Mouse (Mus musculus): ENCODE measurements around the gene Ttc17. TPM values are rescaled to one million over a fixed set of nuclear protein-coding genes. Genes with fewer than 3 reads are reported as not detected.

Ttc17 gene
- polyA plus RNA-seq (2017; shearing (Covaris generic)): 62.1 TPM

GRCm38 (mm10) chr2:94406083-94406957, at the start of gene Ttc17:
Gene Ttc17 (minus strand): TSS chr2:94406689.

Other genes starting within 250 kb of the Ttc17 start
- 40.4 TPM for gene Hsd17b12, start 248.7 kb downstream of the Ttc17 start, polyA plus RNA-seq (2017; shearing (Covaris generic))
- gene Api5, start 31.4 kb upstream of the Ttc17 start, polyA plus RNA-seq (2017; shearing (Covaris generic)): 112 TPM